Mouse (Mus musculus) ES-Bruce4 (cell line): ENCODE measurements at regions not wholly inside any gene's neighbourhood (a gene's known extent, or its start where the extent isn't known, plus 50 kb on each side); places are given as distances from the start of the nearest gene placed in this dataset.

ENCODE experiments used
- CTCF ChIP-seq: IDR thresholded peaks from one replicate; pipeline ENCODE4 v1.8.1; 2011; ENCODE audit warnings: low read depth, low read length
- EP300 ChIP-seq: IDR thresholded peaks from 2 replicates; pipeline ENCODE4 v1.6.1; 2011; ENCODE audit warnings: low read depth, low read length; ENCODE audit not compliant: insufficient read depth
- POLR2A ChIP-seq: IDR thresholded peaks from one replicate; pipeline ENCODE4 v1.8.1; 2011; ENCODE audit warnings: low read length; ENCODE audit not compliant: insufficient read depth

DNA sequence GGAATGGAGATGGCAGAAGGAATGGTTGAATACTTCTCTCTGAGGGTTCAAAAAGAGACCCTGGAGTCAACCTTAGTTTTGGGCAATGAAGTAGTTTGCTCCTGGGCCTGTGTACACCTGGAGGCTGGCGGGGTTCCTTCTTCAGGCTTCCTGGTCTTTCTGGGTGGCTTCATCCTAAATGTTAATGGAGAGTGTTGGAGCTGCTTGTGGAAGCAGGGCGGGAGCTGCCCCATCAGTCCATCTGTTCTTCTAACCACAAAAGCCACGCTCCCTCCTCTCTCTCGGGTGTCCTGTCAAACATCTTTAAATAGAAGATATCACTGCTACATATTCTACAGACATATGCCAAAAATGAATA, 244.7 kb upstream of the Fat1 start:
- TF ChIP-seq CTCF (no peak), POLR2A (no peak), EP300 (no peak)
